Mouse (Mus musculus) thymus, postnatal 4 days (tissue): Measurements from ENCODE around the gene Nfu1.

Source experiments
- DNase-seq: peaks from one replicate; pipeline ENCODE4 v3.0.0; 2021

Gene Nfu1

GRCm38 (mm10) chr6:87008887-87009286 is at the start of gene Nfu1:
Gene Nfu1 (plus strand): TSS chr6:87009236.
- DNase-seq: no peak

DNA sequence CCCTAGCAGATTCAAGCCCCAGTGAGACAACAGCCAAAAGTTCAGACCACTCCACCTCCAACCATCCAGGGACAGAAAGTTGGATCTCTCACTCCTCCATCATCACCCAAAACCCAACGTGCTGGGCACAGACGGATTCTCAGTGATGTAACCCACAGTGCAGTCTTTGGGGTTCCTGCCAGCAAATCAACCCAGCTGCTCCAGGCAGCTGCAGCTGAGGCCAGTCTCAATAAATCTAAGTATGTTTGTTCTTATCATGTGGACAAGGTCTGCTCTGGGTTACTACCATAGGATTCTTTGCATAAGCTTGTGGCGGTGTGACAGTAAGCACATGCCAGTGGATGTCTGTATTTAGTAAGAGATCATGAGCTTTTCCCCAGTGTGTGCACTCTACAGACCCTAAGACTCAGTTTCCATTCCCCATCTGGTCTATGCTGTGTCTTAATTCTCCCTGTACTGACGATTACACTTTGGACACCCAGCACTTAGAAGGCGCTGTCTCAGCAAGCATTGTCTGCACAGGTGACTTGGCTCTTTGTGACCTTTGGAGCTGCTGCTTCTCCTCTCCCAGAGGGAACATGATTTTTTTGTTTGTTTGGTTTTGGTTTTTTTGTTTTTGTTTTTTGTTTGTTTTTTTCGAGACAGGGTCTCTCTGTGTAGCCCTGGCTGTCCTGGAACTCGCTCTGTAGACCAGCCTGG is 44.9 kb upstream of the Nfu1 start:
- no peak for DNase-seq

- DNase-seq: no peak
These were observed 41.9 kb upstream of the Nfu1 start for GRCm38 (mm10) chr6:86967166-86967565.

DNA sequence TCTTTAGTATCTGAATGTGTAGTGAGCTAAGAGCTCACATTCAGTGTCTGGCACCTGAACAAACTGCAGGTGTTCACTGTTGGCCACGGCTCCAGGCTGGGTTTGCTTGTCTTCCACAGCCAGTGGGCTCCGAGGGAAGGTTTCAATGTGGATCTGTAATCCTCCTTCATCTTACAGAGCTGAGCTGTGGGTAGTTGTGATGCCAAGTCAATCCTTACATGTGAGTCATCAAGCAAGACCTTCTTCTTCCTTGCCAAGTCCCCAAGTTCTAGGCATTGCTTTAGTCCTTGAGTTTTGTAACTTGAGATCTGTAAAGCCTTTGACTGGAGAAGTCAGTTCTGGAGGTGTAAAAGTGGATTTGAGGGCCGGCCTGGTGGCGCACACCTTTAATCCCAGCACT is 35.1 kb upstream of the Nfu1 start:
- DNase-seq: no peak

- DNase-seq: no peak
These were observed 30.7 kb upstream of the Nfu1 start for GRCm38 (mm10) chr6:86978156-86978908.

DNA sequence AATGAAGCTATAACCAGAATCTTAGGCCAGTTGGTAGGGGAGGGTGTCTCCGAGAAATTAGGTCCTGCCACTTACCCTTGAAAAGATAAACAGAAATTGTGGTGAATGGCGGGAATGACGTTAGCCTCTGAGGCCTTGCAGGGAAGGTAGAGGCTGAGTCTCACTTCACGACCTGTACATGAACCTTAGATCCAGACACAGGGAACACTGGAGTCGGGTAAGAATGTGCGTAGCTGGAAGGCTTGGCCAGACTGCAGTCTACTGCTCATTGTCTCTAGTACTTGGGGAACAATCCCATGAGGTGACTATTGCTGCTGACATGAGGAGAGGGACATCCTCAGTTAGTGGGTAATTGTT is 30.1 kb upstream of the Nfu1 start:
- no peak for DNase-seq

- DNase-seq: no peak
These were observed 27.8 kb upstream of the Nfu1 start for GRCm38 (mm10) chr6:86981206-86981605.

GRCm38 (mm10) chr6:86985314-86986106 is 23.5 kb upstream of the Nfu1 start:
- peak; percentile 22 for DNase-seq

- no peak for DNase-seq
These were observed 19.5 kb upstream of the Nfu1 start for GRCm38 (mm10) chr6:86989576-86989975.

DNA sequence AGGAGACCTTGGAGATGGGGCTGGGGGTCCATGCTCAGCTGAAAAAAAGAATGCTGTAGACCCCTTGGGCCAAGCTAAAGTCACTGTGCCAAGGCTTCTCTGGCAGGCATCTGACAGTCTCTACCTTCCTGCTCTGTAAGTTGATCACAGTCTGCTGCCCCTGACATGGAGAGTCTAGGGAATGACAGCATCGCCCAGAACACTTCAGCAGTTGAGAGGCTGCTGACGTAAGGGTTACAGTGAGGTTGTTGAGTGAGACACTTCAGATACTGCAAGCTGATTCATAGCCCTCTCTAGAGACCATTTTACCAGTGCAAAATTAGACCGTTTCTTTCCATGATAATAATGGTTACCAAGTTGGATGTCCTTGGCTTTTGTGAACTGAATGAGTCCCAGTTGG is 18.0 kb upstream of the Nfu1 start:
- no peak for DNase-seq

GRCm38 (mm10) chr6:86992349-86992748 is 16.7 kb upstream of the Nfu1 start:
- DNase-seq: no peak

DNA sequence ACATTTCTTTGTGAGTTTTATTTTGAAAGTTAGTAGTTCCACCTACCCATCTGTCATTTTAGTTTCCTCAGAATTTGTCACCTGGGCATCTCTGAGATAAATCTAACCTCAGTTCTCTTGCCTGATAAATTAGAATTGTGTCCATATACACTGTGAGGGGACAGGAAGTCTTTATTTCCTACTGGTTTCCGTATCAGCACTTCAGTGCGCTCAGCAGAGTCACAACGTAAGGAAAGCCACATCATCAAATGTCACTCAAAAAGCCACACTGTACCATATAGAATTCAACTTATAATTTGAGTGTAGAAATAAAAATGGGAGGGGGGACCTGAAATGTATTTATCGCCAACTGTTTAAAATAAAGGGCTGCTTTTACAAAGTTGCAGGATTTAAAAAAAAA is 14.8 kb upstream of the Nfu1 start:
- no peak for DNase-seq

DNA sequence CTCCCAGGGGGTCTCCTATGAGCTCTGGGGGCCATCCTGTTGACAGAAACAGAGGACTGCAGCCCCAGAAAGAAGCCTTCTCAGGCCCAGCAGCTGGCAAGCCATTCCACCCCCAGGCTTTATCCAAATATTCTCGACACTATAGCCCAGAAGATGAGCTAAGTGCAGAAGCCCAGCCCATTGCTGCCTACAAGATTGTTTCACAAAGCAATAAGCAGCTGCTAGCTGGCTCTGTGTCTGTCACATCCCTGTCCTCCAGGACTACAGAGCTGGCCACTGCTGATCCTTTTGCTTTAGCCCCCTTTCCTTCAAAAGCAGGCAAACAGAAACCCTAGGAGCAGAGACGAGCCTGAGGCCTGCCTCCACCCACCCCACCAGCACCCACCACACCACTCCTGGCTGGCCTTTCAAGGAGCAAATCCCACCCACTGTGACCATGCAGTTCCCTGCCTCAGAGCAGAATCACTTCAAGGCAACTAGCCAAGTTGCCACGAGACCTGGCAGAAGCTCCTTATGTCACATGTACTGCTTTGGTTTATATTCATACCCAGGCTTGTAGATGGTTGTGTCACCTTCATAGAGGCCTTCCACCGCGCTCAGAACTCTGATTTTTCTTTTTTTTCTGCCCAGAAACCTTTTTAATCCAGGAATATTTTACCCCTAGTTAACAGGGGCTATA is 12.3 kb upstream of the Nfu1 start:
- no peak for DNase-seq

GRCm38 (mm10) chr6:86997360-86997759 is 11.7 kb upstream of the Nfu1 start:
- DNase-seq: no peak

DNA sequence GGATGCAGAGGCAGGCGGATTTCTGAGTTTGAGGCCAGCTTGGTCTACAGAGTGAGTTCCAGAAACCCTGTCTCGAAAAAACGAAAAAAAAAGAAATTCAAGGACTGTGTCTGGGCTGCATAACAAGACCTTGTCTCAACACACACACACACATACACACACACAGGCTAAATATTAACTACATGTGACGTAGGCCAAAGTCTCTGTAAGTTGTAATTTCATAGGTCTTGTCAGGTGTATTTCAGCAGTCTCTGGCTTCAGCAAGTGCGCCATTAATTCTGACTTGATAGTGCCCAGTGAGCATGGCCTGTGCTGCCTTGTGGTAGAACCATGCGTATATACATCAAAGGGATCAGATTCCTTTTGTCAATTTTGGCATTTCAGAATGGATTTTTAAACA is 7.0 kb upstream of the Nfu1 start:
- DNase-seq: no peak

GRCm38 (mm10) chr6:87002521-87003055 is 6.4 kb upstream of the Nfu1 start:
- DNase-seq: peak; percentile 88

- DNase-seq: no peak
These were observed 4.9 kb upstream of the Nfu1 start for GRCm38 (mm10) chr6:87004099-87004498.

GRCm38 (mm10) chr6:87005577-87005976 is 3.5 kb upstream of the Nfu1 start:
- no peak for DNase-seq

GRCm38 (mm10) chr6:87009692-87010328 is 774 bp downstream of the Nfu1 start:
- peak; percentile 98 for DNase-seq

GRCm38 (mm10) chr6:87016916-87017315 is 7.9 kb downstream of the Nfu1 start:
- DNase-seq: peak; percentile 72

- no peak for DNase-seq
These were observed 9.8 kb downstream of the Nfu1 start for GRCm38 (mm10) chr6:87018874-87019273.

- DNase-seq: no peak
These were observed 12.8 kb downstream of the Nfu1 start for GRCm38 (mm10) chr6:87021791-87022190.
